Mouse (Mus musculus): ENCODE results near the gene Pmch. TPM values are rescaled to one million over a fixed set of nuclear protein-coding genes. Genes with fewer than 3 reads are reported as not detected.

Pmch gene
- polyA plus RNA-seq (2017; shearing (Covaris generic)): not detected

GRCm38 (mm10) chr10:88090772-88091171 is at the start of gene Pmch:
Gene Pmch (plus strand): TSS chr10:88091072.

Other genes with a start within 250 kb of the Pmch start
- 0.31 TPM for gene Igf1, start 232.8 kb upstream of the Pmch start, polyA plus RNA-seq (2017; shearing (Covaris generic))
- not detected for gene Parpbp, start 55.9 kb downstream of the Pmch start, polyA plus RNA-seq (2017; shearing (Covaris generic))
- gene Nup37, start 55.9 kb downstream of the Pmch start, polyA plus RNA-seq (2017; shearing (Covaris generic)): 10.2 TPM
- 59.5 TPM for gene Washc3, start 110.0 kb downstream of the Pmch start, polyA plus RNA-seq (2017; shearing (Covaris generic))